Mouse (Mus musculus): ENCODE data around the gene Pomc. TPM values are rescaled to one million over a fixed set of nuclear protein-coding genes. Genes with fewer than 3 reads are reported as not detected.

The Pomc gene
- not detected in 2 replicates for total RNA-seq (2014; rRNA removed; ENCODE audit: low replicate concordance)
- polyA plus RNA-seq (2015; fragmentation: Nextera tagmentation; extraction: Ambion mirVana): 1.2 and 1.8 TPM in 2 replicates

DNA sequence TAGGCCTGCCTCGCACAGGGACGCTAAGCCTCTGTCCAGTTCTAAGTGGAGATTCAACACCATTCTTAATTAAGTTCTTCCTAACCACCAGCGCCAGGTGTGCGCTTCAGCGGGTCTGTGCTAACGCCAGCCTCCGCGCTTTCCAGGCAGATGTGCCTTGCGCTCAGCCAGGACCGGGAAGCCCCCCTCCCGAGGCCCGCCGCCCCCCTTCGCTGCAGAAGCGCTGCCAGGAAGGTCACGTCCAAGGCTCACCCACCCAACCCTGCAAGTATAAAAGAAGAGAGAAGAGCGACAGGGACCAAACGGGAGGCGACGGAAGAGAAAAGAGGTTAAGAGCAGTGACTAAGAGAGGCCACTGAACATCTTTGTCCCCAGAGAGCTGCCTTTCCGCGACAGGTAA is at the start of gene Pomc:
Gene Pomc (plus strand): TSS at position 301 of the 400 bp plus-strand sequence.
- Histone ChIP-seq H3K27ac (ENCODE audit: low read depth) (no peak within 1 kb of the TSS), H3K4me3 (ENCODE audit: low read depth, low read length) (no peak within 1 kb of the TSS), H3K9ac (replicated peaks; ENCODE audit: low read depth, low read length) (no peak within 1 kb of the TSS), H3K4me1 (ENCODE audit: control insufficient read depth, insufficient read depth) (no peaks in the 10 kb centered on the region), H3K36me3 (replicated peaks; ENCODE audit: control insufficient read depth, insufficient read depth, low read length) (no peaks in the 10 kb centered on the region), H3K4me2 (ENCODE audit: low read depth, low read length) (no peak within 1 kb of the TSS), H3K27me3 (ENCODE audit: control insufficient read depth, insufficient read depth, low read length) (peaks cover 23% of the 10 kb centered on the region), H3K9me3 (replicated peaks; ENCODE audit: control insufficient read depth, low read length) (no peaks in the 10 kb centered on the region)
- ATAC-seq (ENCODE audit: insufficient read depth, low read depth): no peak
- WGBS: 24% methylated on average over 22 of the region's 22 CpGs
- no peak for DNase-seq (ENCODE audit: low spot score)
- no peak for TF ChIP-seq CTCF (IDR thresholded peaks at IDR 0.05; ENCODE audit: low read depth)
- TF ChIP-seq EP300 (IDR thresholded peaks at IDR 0.05; ENCODE audit: low read depth): no peak

DNA sequence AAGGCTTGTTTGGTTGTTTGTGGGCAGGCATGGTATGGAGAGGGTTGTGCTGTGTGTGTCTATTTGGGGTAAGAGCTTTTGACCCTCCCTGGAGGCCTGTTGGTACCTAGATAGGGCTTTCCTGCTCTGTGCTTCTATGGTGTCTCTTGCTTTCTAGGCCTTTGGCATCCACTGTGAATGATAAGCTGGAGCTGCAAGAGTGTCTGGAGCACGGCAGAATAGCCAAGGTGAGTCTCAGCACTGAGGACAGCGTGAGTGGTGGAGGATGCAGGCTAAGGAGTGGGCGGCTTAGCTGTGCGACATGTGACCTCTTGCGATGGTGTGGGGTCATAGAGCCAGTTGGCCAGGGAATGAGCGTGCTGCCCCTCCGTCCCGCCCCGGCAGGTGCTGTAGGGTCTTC is 49.3 kb upstream of the Pomc start:
- Histone ChIP-seq H3K4me1 (ENCODE audit: control insufficient read depth, insufficient read depth) (no peaks in the 10 kb centered on the region), H3K9me3 (replicated peaks; ENCODE audit: control insufficient read depth, low read length) (no peaks in the 10 kb centered on the region), H3K4me2 (ENCODE audit: low read depth, low read length) (no peak overlapping the region), H3K27ac (ENCODE audit: low read depth) (no peak overlapping the region), H3K4me3 (ENCODE audit: low read depth, low read length) (no peak overlapping the region), H3K9ac (replicated peaks; ENCODE audit: low read depth, low read length) (no peak overlapping the region), H3K36me3 (replicated peaks; ENCODE audit: control insufficient read depth, insufficient read depth, low read length) (peaks cover 86% of the 10 kb centered on the region), H3K27me3 (ENCODE audit: control insufficient read depth, insufficient read depth, low read length) (no peaks in the 10 kb centered on the region)
- no peak for DNase-seq (ENCODE audit: low spot score)
- TF ChIP-seq CTCF (IDR thresholded peaks at IDR 0.05; ENCODE audit: low read depth) (no peak), EP300 (IDR thresholded peaks at IDR 0.05; ENCODE audit: low read depth) (no peak)
- WGBS: 86% methylated on average over 9 of the region's 9 CpGs
- no peak for ATAC-seq (ENCODE audit: insufficient read depth, low read depth)

DNA sequence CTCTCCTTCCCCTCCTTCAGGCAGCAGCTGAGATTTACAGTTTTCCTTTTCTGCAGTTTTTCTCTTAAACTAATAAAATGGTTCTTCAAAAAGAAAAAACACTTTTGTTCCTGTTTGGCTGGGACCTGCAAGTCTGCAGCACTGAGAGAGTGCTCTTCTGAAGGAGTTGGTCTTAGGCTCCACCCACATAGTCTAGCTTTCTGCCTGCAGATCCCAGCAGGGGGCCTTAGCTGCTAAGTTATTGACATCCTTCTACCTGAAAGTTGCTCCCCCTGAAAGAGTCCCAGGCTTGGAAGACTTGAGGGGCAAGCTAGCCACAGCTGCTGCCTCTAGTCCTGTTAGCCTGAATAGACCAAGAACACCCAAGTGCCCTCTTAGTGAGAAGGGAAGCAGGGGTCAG is 48.4 kb upstream of the Pomc start:
- Histone ChIP-seq H3K27ac (ENCODE audit: low read depth) (no peak overlapping the region), H3K4me2 (ENCODE audit: low read depth, low read length) (no peak overlapping the region), H3K9ac (replicated peaks; ENCODE audit: low read depth, low read length) (no peak overlapping the region), H3K9me3 (replicated peaks; ENCODE audit: control insufficient read depth, low read length) (no peaks in the 10 kb centered on the region), H3K4me3 (ENCODE audit: low read depth, low read length) (no peak overlapping the region), H3K27me3 (ENCODE audit: control insufficient read depth, insufficient read depth, low read length) (no peaks in the 10 kb centered on the region), H3K4me1 (ENCODE audit: control insufficient read depth, insufficient read depth) (no peaks in the 10 kb centered on the region), H3K36me3 (replicated peaks; ENCODE audit: control insufficient read depth, insufficient read depth, low read length) (peaks cover 86% of the 10 kb centered on the region)
- ATAC-seq (ENCODE audit: insufficient read depth, low read depth) (no peak), DNase-seq (ENCODE audit: low spot score) (no peak)
- no peak for TF ChIP-seq EP300 (IDR thresholded peaks at IDR 0.05; ENCODE audit: low read depth)
- TF ChIP-seq CTCF (IDR thresholded peaks at IDR 0.05; ENCODE audit: low read depth): no peak

DNA sequence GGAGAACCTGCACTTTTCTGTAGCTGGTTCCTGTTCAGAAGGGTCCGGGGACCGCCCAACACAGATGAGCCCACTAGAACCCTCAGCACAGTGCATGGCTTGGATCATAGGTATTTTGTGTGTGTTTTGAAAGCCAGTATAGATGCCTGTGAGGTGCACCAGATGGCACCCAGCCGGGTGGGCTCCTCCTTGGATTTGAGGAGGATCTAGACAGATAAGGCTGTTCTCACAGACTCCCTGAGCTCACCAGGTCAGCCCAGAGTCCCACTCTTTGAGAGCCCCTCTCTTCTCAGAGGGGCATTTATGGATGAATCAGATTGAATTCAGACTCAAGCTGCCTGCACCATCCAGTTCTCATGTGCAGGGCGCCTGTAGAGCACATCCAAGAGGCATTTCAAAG is 47.7 kb upstream of the Pomc start:
- no peak for TF ChIP-seq CTCF (IDR thresholded peaks at IDR 0.05; ENCODE audit: low read depth)
- TF ChIP-seq EP300 (IDR thresholded peaks at IDR 0.05; ENCODE audit: low read depth): no peak

DNA sequence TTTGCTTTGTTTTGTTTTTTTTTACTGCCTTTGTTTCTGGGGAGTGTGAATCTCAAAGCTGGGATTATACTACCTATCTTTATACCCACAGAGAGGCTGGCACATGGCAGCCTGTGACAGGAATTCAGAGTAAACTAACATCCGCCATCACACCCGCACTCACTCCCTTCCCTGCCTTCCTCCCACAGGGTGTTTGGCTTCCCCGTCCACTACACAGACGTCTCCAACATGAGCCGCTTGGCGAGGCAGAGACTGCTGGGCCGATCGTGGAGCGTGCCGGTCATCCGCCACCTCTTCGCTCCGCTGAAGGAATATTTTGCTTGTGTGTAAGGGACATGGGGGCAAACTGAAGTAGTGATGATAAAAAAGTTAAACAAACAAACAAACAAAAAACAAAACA is 47.3 kb upstream of the Pomc start:
- no peak for TF ChIP-seq CTCF (IDR thresholded peaks at IDR 0.05; ENCODE audit: low read depth)
- no peak for TF ChIP-seq EP300 (IDR thresholded peaks at IDR 0.05; ENCODE audit: low read depth)
- 84% methylated on average over 13 of the region's 13 CpGs for WGBS
- DNase-seq (ENCODE audit: low spot score) (no peak), ATAC-seq (ENCODE audit: insufficient read depth, low read depth) (no peak)
- peaks cover 75% of the 10 kb centered on the region for H3K36me3 ChIP-seq (replicated peaks; ENCODE audit: control insufficient read depth, insufficient read depth, low read length)
- no peak overlapping the region for H3K27ac ChIP-seq (ENCODE audit: low read depth)
- H3K4me2 ChIP-seq (ENCODE audit: low read depth, low read length): no peak overlapping the region
- no peaks in the 10 kb centered on the region for H3K4me1 ChIP-seq (ENCODE audit: control insufficient read depth, insufficient read depth)
- H3K27me3 ChIP-seq (ENCODE audit: control insufficient read depth, insufficient read depth, low read length): no peaks in the 10 kb centered on the region
- no peak overlapping the region for H3K9ac ChIP-seq (replicated peaks; ENCODE audit: low read depth, low read length)
- no peak overlapping the region for H3K4me3 ChIP-seq (ENCODE audit: low read depth, low read length)
- H3K9me3 ChIP-seq (replicated peaks; ENCODE audit: control insufficient read depth, low read length): no peaks in the 10 kb centered on the region

More for the DNA sequence above, 47.7 kb upstream of the Pomc start:
- Histone ChIP-seq H3K36me3 (replicated peaks; ENCODE audit: control insufficient read depth, insufficient read depth, low read length) (peaks cover 79% of the 10 kb centered on the region), H3K4me3 (ENCODE audit: low read depth, low read length) (no peak overlapping the region), H3K27ac (ENCODE audit: low read depth) (no peak overlapping the region), H3K9ac (replicated peaks; ENCODE audit: low read depth, low read length) (no peak overlapping the region), H3K9me3 (replicated peaks; ENCODE audit: control insufficient read depth, low read length) (no peaks in the 10 kb centered on the region), H3K4me1 (ENCODE audit: control insufficient read depth, insufficient read depth) (no peaks in the 10 kb centered on the region), H3K27me3 (ENCODE audit: control insufficient read depth, insufficient read depth, low read length) (no peaks in the 10 kb centered on the region), H3K4me2 (ENCODE audit: low read depth, low read length) (no peak overlapping the region)
- DNase-seq (ENCODE audit: low spot score): no peak
- WGBS: 82% methylated on average over 4 of the region's 4 CpGs
- no peak for ATAC-seq (ENCODE audit: insufficient read depth, low read depth)

DNA sequence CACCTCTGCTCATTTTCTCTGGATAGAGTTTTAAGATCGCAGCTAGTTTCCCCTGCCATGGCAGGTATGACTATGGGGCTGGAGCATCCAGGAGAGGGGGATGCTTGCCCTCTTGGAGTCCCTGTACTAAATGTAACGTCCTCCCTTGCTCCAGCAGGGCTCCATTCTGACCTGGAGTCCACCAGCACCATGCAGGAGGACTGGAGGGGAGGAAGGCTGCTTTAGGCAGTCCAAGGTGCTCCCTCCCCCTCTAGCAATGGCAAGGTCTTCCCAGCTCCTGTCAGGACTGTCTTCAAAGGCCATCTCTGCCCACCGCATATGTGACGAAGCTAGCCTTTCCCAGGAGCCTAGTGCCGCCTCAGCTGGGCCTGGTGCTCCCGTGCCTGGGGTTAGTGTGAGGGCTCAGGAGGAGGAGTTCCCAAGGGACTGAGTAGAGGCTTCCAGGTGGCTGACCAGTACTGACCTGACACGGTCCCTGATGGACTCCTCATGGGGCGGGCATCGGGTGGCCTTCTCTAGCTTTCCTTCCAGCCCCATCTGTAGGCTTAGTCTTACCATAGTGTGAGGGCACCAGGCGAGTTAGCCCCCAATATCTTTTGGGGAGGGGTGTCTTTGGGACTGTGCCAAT is 44.2 kb upstream of the Pomc start:
- no peak overlapping the region for H3K9ac ChIP-seq (replicated peaks; ENCODE audit: low read depth, low read length)
- H3K9me3 ChIP-seq (replicated peaks; ENCODE audit: control insufficient read depth, low read length): no peaks in the 10 kb centered on the region
- WGBS: 64% methylated on average over 10 of the region's 10 CpGs
- no peak overlapping the region for H3K4me3 ChIP-seq (ENCODE audit: low read depth, low read length)
- H3K27me3 ChIP-seq (ENCODE audit: control insufficient read depth, insufficient read depth, low read length): no peaks in the 10 kb centered on the region
- TF ChIP-seq EP300 (IDR thresholded peaks at IDR 0.05; ENCODE audit: low read depth): no peak
- TF ChIP-seq CTCF (IDR thresholded peaks at IDR 0.05; ENCODE audit: low read depth): no peak
- no peaks in the 10 kb centered on the region for H3K4me1 ChIP-seq (ENCODE audit: control insufficient read depth, insufficient read depth)
- DNase-seq (ENCODE audit: low spot score): no peak
- H3K36me3 ChIP-seq (replicated peaks; ENCODE audit: control insufficient read depth, insufficient read depth, low read length): peaks cover 50% of the 10 kb centered on the region
- ATAC-seq (ENCODE audit: insufficient read depth, low read depth): no peak
- H3K4me2 ChIP-seq (ENCODE audit: low read depth, low read length): no peak overlapping the region
- no peak overlapping the region for H3K27ac ChIP-seq (ENCODE audit: low read depth)

All from heart, postnatal 0 days (tissue).